Mouse (Mus musculus): ENCODE measurements at regions not wholly inside any gene's neighbourhood (a gene's known extent, or its start where the extent isn't known, plus 50 kb on each side); places are given as distances from the start of the nearest gene placed in this dataset.
A peak's percentile ranks its signal among the peaks of the same experiment; 100 is the strongest.

DNA sequence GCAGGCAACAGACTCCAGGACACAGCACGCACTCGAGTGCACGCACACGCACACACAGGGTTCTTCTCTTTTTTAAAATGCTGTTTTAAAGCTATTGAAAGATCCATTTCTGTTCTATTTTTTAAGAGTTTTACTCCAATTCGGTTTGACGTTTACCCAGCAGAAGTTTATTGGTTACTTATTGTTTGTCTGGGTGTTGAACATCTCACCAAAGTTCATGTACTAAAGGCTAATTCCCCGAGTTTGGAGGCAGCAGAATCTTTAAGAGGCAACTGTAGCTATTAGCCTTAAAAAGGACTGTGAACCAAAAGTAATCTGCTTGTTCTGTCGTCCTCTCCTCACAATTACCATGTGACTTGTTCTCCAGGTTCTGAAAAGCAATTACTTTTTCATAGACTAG is 263.0 kb upstream of the Nfia start:
- H3K9me3 ChIP-seq (ENCODE audit: control insufficient read depth, low read length) = no peaks in the 10 kb centered on the region
- H3K36me3 ChIP-seq (ENCODE audit: control insufficient read depth, insufficient read depth, low read length) = no peaks in the 10 kb centered on the region
- H3K27me3 ChIP-seq (ENCODE audit: control insufficient read depth, insufficient read depth, low read length) = no peaks in the 10 kb centered on the region
- ATAC-seq (ENCODE audit: low FRiP score, low TSS enrichment) (no peak), DNase-seq (ENCODE audit: low spot score) (no peak)
- TF ChIP-seq EP300 (optimal IDR thresholded peaks at IDR 0.05) (no peak), CTCF (IDR thresholded peaks at IDR 0.05; ENCODE audit: low read depth) (no peak)
- no peak overlapping the region for H3K9ac ChIP-seq (ENCODE audit: low read length)
- no peaks in the 10 kb centered on the region for H3K4me1 ChIP-seq (replicated peaks; ENCODE audit: control insufficient read depth, insufficient read depth)
- H3K4me3 ChIP-seq (ENCODE audit: low read depth, low read length) = no peak overlapping the region
- WGBS = 72% methylated on average over 8 of the region's 8 CpGs
- H3K27ac ChIP-seq (replicated peaks) = no peak overlapping the region
- no peak overlapping the region for H3K4me2 ChIP-seq (replicated peaks; ENCODE audit: low read depth)

DNA sequence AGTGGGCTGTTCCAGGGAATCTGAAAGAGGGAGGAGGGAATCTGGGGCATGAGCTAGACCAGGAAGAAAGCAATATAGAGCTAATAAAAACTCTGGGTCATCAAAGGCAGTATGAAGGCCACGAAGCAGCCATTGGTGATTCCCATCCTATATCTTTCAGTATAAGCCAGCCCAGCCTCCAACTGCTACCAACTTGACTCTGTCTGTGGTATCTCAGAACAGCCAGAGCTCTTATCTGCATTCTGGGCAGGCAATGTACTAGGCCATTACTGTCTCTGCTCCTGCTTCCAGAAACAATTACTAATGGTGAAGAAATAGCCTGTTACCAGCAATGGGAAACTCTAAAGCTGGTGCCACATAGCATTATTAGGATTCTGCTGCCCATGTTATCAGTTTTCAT is 266.8 kb upstream of the Nfia start:
- 88% methylated on average over 1 of the region's 1 CpGs for WGBS

DNA sequence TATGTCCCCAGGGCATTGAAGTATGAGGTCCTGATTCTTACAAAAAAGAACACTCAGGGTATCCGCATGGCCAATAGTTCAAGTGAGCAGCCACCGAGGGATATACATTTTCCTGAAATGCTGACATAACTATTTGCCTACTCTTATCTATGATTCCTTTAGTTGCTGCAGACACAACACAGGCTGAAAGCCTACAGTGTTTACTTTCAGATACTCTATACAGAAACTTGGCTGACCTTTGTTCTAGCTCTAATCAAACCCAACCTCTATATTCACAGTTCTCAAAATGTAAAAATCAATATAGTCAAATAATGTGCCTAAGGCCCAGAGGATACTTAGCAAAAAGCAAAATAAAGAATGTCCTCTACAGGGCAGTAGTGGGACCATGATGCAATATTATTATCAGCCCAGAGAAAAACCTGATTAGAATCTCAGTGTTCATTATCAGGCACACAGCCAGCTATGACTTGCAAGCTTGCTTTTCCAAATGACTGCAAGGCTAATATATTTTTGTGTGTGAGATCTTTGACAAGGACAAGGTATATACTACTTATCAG is 281.2 kb upstream of the Nfia start:
- ATAC-seq (ENCODE audit: low FRiP score, low TSS enrichment) (peak; percentile 89), DNase-seq (ENCODE audit: low spot score) (no peak)
- no peak overlapping the region for H3K9ac ChIP-seq (ENCODE audit: low read length)
- no peaks in the 10 kb centered on the region for H3K9me3 ChIP-seq (ENCODE audit: control insufficient read depth, low read length)
- 28% methylated on average over 2 of the region's 2 CpGs for WGBS
- no peaks in the 10 kb centered on the region for H3K4me1 ChIP-seq (replicated peaks; ENCODE audit: control insufficient read depth, insufficient read depth)
- TF ChIP-seq CTCF (IDR thresholded peaks at IDR 0.05; ENCODE audit: low read depth) (no peak), EP300 (optimal IDR thresholded peaks at IDR 0.05) (no peak)
- no peak overlapping the region for H3K4me3 ChIP-seq (ENCODE audit: low read depth, low read length)
- H3K36me3 ChIP-seq (ENCODE audit: control insufficient read depth, insufficient read depth, low read length) = no peaks in the 10 kb centered on the region
- H3K27me3 ChIP-seq (ENCODE audit: control insufficient read depth, insufficient read depth, low read length) = no peaks in the 10 kb centered on the region
- no peak overlapping the region for H3K27ac ChIP-seq (replicated peaks)
- no peak overlapping the region for H3K4me2 ChIP-seq (replicated peaks; ENCODE audit: low read depth)

More for the DNA sequence above, 266.8 kb upstream of the Nfia start:
- Histone ChIP-seq H3K9me3 (ENCODE audit: control insufficient read depth, low read length) (no peaks in the 10 kb centered on the region), H3K4me3 (ENCODE audit: low read depth, low read length) (no peak overlapping the region), H3K9ac (ENCODE audit: low read length) (no peak overlapping the region), H3K27me3 (ENCODE audit: control insufficient read depth, insufficient read depth, low read length) (no peaks in the 10 kb centered on the region), H3K4me1 (replicated peaks; ENCODE audit: control insufficient read depth, insufficient read depth) (no peaks in the 10 kb centered on the region), H3K36me3 (ENCODE audit: control insufficient read depth, insufficient read depth, low read length) (no peaks in the 10 kb centered on the region), H3K27ac (replicated peaks) (no peak overlapping the region), H3K4me2 (replicated peaks; ENCODE audit: low read depth) (no peak overlapping the region)
- ATAC-seq (ENCODE audit: low FRiP score, low TSS enrichment) = no peak
- no peak for TF ChIP-seq CTCF (IDR thresholded peaks at IDR 0.05; ENCODE audit: low read depth)
- TF ChIP-seq EP300 (optimal IDR thresholded peaks at IDR 0.05) = no peak
- no peak for DNase-seq (ENCODE audit: low spot score)

DNA sequence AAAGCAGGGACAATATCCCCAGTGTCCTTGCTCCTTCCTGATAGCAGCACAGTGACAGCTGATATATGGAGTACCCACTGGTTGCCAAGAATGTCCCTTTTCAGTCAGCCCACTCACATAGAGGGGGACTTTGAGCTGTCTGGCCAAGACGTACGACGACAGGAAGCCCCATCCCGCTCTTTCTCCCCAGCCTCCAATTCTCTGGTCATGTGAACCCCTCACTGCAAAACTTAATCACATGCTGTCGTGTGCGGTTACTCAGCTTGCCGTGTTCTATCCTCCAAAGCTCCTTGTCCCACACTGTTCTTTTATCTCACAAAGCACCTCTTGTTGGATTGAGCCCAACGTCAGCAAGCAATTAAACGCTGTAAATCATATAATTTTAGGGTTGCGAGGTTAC is 286.2 kb upstream of the Nfia start:
- H3K9ac ChIP-seq (ENCODE audit: low read length) = no peak overlapping the region
- H3K4me1 ChIP-seq (replicated peaks; ENCODE audit: control insufficient read depth, insufficient read depth) = no peaks in the 10 kb centered on the region
- H3K36me3 ChIP-seq (ENCODE audit: control insufficient read depth, insufficient read depth, low read length) = no peaks in the 10 kb centered on the region
- no peak for ATAC-seq (ENCODE audit: low FRiP score, low TSS enrichment)
- no peaks in the 10 kb centered on the region for H3K9me3 ChIP-seq (ENCODE audit: control insufficient read depth, low read length)
- no peak overlapping the region for H3K4me3 ChIP-seq (ENCODE audit: low read depth, low read length)
- H3K27ac ChIP-seq (replicated peaks) = no peak overlapping the region
- H3K4me2 ChIP-seq (replicated peaks; ENCODE audit: low read depth) = no peak overlapping the region
- DNase-seq (ENCODE audit: low spot score) = no peak
- TF ChIP-seq CTCF (IDR thresholded peaks at IDR 0.05; ENCODE audit: low read depth) (no peak), EP300 (optimal IDR thresholded peaks at IDR 0.05) (no peak)
- no peaks in the 10 kb centered on the region for H3K27me3 ChIP-seq (ENCODE audit: control insufficient read depth, insufficient read depth, low read length)
- WGBS = 38% methylated on average over 10 of the region's 10 CpGs

DNA sequence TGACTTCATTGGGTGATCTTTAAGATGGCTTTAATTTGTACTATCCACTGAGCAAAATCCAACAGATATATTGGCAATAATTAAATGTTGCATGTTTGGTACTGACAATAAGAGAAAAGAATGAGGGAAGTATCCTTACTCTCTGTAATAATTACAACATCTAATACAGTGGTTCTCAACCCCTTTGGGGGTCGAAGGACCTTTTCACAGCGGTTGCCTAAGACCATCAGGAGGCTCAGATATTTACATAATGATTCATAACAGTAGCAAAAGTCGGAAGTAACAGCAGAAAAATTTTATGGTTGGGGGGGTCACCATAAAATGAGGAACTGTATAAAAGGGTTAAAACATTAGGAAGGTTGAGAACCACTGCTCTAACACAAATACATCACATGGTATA is 287.3 kb upstream of the Nfia start:
- H3K27ac ChIP-seq (replicated peaks) = no peak overlapping the region
- H3K9me3 ChIP-seq (ENCODE audit: control insufficient read depth, low read length) = no peaks in the 10 kb centered on the region
- H3K4me1 ChIP-seq (replicated peaks; ENCODE audit: control insufficient read depth, insufficient read depth) = no peaks in the 10 kb centered on the region
- no peak overlapping the region for H3K9ac ChIP-seq (ENCODE audit: low read length)
- WGBS = 77% methylated on average over 3 of the region's 3 CpGs
- H3K27me3 ChIP-seq (ENCODE audit: control insufficient read depth, insufficient read depth, low read length) = no peaks in the 10 kb centered on the region
- TF ChIP-seq CTCF (IDR thresholded peaks at IDR 0.05; ENCODE audit: low read depth) = no peak
- no peak for TF ChIP-seq EP300 (optimal IDR thresholded peaks at IDR 0.05)
- no peak for DNase-seq (ENCODE audit: low spot score)
- no peak overlapping the region for H3K4me2 ChIP-seq (replicated peaks; ENCODE audit: low read depth)
- ATAC-seq (ENCODE audit: low FRiP score, low TSS enrichment) = no peak
- H3K36me3 ChIP-seq (ENCODE audit: control insufficient read depth, insufficient read depth, low read length) = no peaks in the 10 kb centered on the region
- H3K4me3 ChIP-seq (ENCODE audit: low read depth, low read length) = no peak overlapping the region

DNA sequence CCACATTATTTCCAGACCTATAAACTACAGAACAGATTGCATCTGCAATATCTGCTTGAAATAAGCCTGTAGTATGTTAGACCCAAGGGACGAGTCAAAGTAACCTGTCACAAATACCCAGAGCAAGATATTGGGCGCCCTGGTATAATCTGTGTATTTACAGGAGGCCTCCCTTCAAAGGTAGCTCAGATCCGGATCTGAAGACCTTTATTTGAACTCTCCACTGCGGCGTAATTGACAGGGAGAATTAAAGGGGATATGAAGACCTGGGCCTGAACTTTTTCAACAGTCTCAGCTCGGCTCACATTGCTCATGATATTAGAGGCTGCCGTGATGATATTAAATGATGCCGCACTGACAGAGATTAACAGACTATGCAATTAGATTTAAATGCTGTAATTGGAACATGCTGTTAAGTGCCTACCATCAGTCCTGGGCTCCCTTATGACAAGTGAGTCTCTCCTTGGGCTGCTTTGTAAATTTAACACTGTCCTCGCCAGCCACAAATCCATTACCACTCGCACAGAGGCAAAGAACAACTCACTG is 289.8 kb upstream of the Nfia start:
- Histone ChIP-seq H3K27me3 (ENCODE audit: control insufficient read depth, insufficient read depth, low read length) (no peaks in the 10 kb centered on the region), H3K4me1 (replicated peaks; ENCODE audit: control insufficient read depth, insufficient read depth) (no peaks in the 10 kb centered on the region), H3K9ac (ENCODE audit: low read length) (no peak overlapping the region), H3K27ac (replicated peaks) (no peak overlapping the region), H3K4me2 (replicated peaks; ENCODE audit: low read depth) (no peak overlapping the region), H3K4me3 (ENCODE audit: low read depth, low read length) (no peak overlapping the region), H3K36me3 (ENCODE audit: control insufficient read depth, insufficient read depth, low read length) (no peaks in the 10 kb centered on the region), H3K9me3 (ENCODE audit: control insufficient read depth, low read length) (no peaks in the 10 kb centered on the region)
- ATAC-seq (ENCODE audit: low FRiP score, low TSS enrichment) = no peak
- TF ChIP-seq EP300 (optimal IDR thresholded peaks at IDR 0.05) (no peak), CTCF (IDR thresholded peaks at IDR 0.05; ENCODE audit: low read depth) (no peak)
- 48% methylated on average over 10 of the region's 10 CpGs for WGBS
- no peak for DNase-seq (ENCODE audit: low spot score)
